Mouse (Mus musculus) cerebellum, postnatal 14 days (tissue): ENCODE data around the gene Camta1.

ENCODE experiments used
- DNase-seq, 2 experiments: peaks; one replicate each; pipeline ENCODE4 v3.0.0; 2021; ENCODE audit warnings: mixed read lengths in 2 of 2

Gene Camta1

GRCm38 (mm10) chr4:151438561-151438960 lies 423.1 kb downstream of the Camta1 start:
- DNase-seq = no peak

GRCm38 (mm10) chr4:151437859-151438258 lies 423.8 kb downstream of the Camta1 start:
- no peak for DNase-seq

GRCm38 (mm10) chr4:151425133-151425532 lies 436.5 kb downstream of the Camta1 start:
- peak in 1 of 2 experiments; percentile 38 for DNase-seq

GRCm38 (mm10) chr4:151422922-151423321 lies 438.8 kb downstream of the Camta1 start:
- DNase-seq = peak; percentile 43 to 47

GRCm38 (mm10) chr4:151422361-151422760 lies 439.3 kb downstream of the Camta1 start:
- DNase-seq = peak; percentile 85 to 88

GRCm38 (mm10) chr4:151418344-151418875 lies 443.3 kb downstream of the Camta1 start:
- peak in 1 of 2 experiments; percentile 34 for DNase-seq

- DNase-seq = no peak
These were observed 445.9 kb downstream of the Camta1 start for GRCm38 (mm10) chr4:151415812-151416211.

GRCm38 (mm10) chr4:151415376-151415775 lies 446.3 kb downstream of the Camta1 start:
- no peak for DNase-seq

- no peak for DNase-seq
These were observed 446.7 kb downstream of the Camta1 start for GRCm38 (mm10) chr4:151414952-151415351.

- DNase-seq = peak; percentile 30 to 43
These were observed 450.0 kb downstream of the Camta1 start for GRCm38 (mm10) chr4:151411641-151412061.

GRCm38 (mm10) chr4:151411016-151411415 lies 450.7 kb downstream of the Camta1 start:
- peak; percentile 30 to 41 for DNase-seq

- peak; percentile 42 to 50 for DNase-seq
These were observed 452.4 kb downstream of the Camta1 start for GRCm38 (mm10) chr4:151409291-151409690.

GRCm38 (mm10) chr4:151408811-151409210 lies 452.9 kb downstream of the Camta1 start:
- peak in 1 of 2 experiments; percentile 55 for DNase-seq

GRCm38 (mm10) chr4:151408246-151408645 lies 453.4 kb downstream of the Camta1 start:
- peak in 1 of 2 experiments; percentile 57 for DNase-seq

GRCm38 (mm10) chr4:151407129-151407528 lies 454.5 kb downstream of the Camta1 start:
- DNase-seq = no peak

- no peak for DNase-seq
These were observed 457.0 kb downstream of the Camta1 start for GRCm38 (mm10) chr4:151404581-151405256.

- no peak for DNase-seq
These were observed 459.8 kb downstream of the Camta1 start for GRCm38 (mm10) chr4:151401685-151402397.

- DNase-seq = no peak
These were observed 465.1 kb downstream of the Camta1 start for GRCm38 (mm10) chr4:151396536-151396935.

- no peak for DNase-seq
These were observed 472.3 kb downstream of the Camta1 start for GRCm38 (mm10) chr4:151389345-151389744.

GRCm38 (mm10) chr4:151386701-151387451 lies 474.8 kb downstream of the Camta1 start:
- peak in 1 of 2 experiments; percentile 31 for DNase-seq

- no peak for DNase-seq
These were observed 475.5 kb downstream of the Camta1 start for GRCm38 (mm10) chr4:151385985-151386700.

- no peak for DNase-seq
These were observed 483.9 kb downstream of the Camta1 start for GRCm38 (mm10) chr4:151377731-151378130.
